Mouse (Mus musculus): ENCODE results near the gene Olfr693. TPM values are rescaled to one million over a fixed set of nuclear protein-coding genes. Genes with fewer than 3 reads are reported as not detected.

Gene Olfr693
- not detected in 2 replicates for polyA plus RNA-seq (2012)

GRCm38 (mm10) chr7:106680484-106680883, at the start of gene Olfr693:
Olfr693 (minus strand) TSS chr7:106680584.

GRCm38 (mm10) chr7:106716296-106716695, 35.9 kb upstream of the Olfr693 start, which contains the start of gene Olfr695:
Olfr695 (minus strand) TSS chr7:106716396.

GRCm38 (mm10) chr7:106691714-106692113, 11.3 kb upstream of the Olfr693 start, which contains the start of gene Olfr694:
Olfr694 (minus strand) TSS chr7:106691814.

Other genes starting within 250 kb of the Olfr693 start
- not detected in 2 replicates for gene Olfr694, start 11.2 kb upstream of the Olfr693 start, polyA plus RNA-seq (2012)
- gene Olfr695, start 35.8 kb upstream of the Olfr693 start, polyA plus RNA-seq (2012) = not detected in 2 replicates
- gene Olfr697, start 61.9 kb upstream of the Olfr693 start, polyA plus RNA-seq (2012) = not detected in 2 replicates
- not detected in 2 replicates for gene Olfr698, start 74.8 kb upstream of the Olfr693 start, polyA plus RNA-seq (2012)
- 0.18 TPM in 1 of 2 replicates, not detected in the other for gene Olfr699, start 112.6 kb upstream of the Olfr693 start, polyA plus RNA-seq (2012)
- gene Olfr700, start 128.2 kb upstream of the Olfr693 start, polyA plus RNA-seq (2012) = not detected in 2 replicates
- gene Olfr701, start 133.5 kb upstream of the Olfr693 start, polyA plus RNA-seq (2012) = not detected in 2 replicates
- not detected in 2 replicates for gene Olfr702, start 153.3 kb upstream of the Olfr693 start, polyA plus RNA-seq (2012)
- not detected in 2 replicates for gene Olfr703, start 162.8 kb upstream of the Olfr693 start, polyA plus RNA-seq (2012)
- not detected in 2 replicates for gene Olfr704, start 182.6 kb upstream of the Olfr693 start, polyA plus RNA-seq (2012)
- gene Olfr705, start 196.3 kb upstream of the Olfr693 start, polyA plus RNA-seq (2012) = not detected in 2 replicates
- gene Olfr706, start 207.6 kb upstream of the Olfr693 start, polyA plus RNA-seq (2012) = not detected in 2 replicates
- gene Olfr707, start 220.7 kb upstream of the Olfr693 start, polyA plus RNA-seq (2012) = not detected in 2 replicates
- not detected in 2 replicates for gene Olfr1532-ps1, start 227.4 kb upstream of the Olfr693 start, polyA plus RNA-seq (2012)

Data from megakaryocyte-erythroid progenitor cell, adult 5 weeks (primary cell).